Mouse (Mus musculus) cerebellum, adult 9-10 months (tissue): ENCODE measurements at regions not wholly inside any gene's neighbourhood (a gene's known extent, or its start where the extent isn't known, plus 50 kb on each side); places are given as distances from the start of the nearest gene placed in this dataset.

Source experiments
- DNase-seq: peaks from one replicate; pipeline ENCODE4 v3.0.0; 2022

DNA sequence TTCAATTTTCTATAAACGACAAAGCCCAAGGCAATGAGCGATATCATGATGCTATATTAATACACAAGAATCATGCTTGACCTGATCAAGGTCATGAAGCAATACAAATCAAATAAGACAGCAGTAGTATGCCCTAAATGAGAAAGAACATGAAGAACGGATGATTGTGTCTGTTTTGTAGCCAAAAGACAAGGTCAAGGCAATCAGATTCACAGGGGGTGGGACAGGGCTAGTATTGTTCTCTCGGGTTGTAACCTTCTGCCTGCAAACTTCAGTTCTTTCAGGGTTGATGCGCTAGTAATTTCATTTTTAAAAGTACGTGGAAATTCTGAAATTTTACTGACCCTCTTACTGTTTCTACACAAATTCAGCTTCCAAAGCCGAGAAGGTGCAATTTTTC is 206.7 kb downstream of the Arl4a start:
- no peak for DNase-seq

DNA sequence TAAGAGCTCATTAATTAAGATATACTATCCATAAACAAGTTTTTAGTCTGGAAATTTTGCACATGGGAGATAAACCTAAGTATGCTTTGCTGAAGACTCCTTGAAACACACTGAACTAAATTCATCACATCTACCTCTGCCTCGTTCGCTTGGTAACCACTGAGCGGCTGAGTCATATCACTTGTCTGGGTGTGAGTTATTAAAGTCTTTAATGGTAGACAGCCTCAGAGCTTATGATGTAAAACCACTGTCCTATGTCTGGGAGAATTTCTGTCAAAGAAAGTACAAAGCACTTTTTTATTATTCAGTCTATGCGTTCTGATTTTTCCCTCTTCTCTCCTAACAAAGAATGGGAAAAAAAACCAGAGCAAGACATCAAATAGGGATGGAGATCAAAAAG is 207.3 kb downstream of the Arl4a start:
- no peak for DNase-seq

DNA sequence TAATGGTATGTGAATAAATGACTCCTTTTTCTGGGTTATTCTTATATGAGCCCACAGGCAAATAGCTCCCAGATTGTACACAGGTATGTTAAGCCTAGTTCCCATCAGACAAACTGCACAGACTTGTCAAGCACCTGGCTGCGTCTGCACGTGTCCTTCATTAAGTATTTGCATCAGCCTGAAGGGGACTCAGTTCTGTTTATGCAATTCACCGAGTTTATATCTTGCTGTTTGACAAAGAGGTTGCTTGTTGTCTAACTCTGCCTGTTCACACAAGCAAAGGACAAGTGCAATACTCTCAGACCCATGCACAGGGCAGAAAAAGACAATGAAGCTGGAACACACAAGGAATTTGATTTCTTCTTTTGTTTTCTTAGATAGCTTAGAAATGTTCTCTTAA is 215.2 kb downstream of the Arl4a start:
- DNase-seq: no peak

DNA sequence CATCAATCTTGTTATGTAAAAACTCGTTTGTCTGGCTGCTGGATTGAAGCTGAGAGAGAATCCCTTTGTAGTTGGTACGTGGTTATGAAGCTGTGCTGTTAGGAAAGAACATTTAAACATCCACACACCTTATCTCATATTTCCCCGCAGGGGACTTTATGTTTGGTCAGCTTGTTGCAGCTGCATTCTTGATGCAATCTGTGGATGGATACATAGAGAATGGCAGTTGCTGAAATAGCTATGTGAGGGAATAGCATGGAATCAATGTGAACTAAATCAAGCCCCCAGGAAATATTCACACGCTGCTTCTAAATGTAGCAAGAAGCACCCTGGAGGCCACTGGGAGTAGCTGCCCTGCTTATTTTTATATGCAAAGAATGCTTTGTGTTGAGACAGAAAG is 236.3 kb downstream of the Arl4a start:
- no peak for DNase-seq

GRCm38 (mm10) chr12:39797843-39798242 is 240.0 kb downstream of the Arl4a start:
- no peak for DNase-seq

DNA sequence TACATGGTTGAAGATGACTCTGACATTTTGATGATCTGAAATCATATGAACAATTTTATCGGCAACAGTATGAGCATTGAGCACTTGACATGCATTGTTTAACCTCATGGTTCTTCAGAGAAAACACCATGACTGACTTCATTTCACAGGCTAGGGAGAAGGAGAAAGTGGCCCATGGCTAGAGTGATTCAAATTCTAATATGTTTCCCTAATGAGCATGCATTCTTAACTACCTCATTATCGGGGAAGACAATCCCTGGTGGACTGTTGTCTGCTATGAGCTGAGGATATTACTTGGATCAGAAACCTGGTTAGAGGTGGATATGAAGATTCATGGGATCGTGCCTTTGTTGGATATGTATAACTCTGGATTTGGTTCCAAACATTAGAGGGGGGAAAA is 240.9 kb downstream of the Arl4a start:
- no peak for DNase-seq

DNA sequence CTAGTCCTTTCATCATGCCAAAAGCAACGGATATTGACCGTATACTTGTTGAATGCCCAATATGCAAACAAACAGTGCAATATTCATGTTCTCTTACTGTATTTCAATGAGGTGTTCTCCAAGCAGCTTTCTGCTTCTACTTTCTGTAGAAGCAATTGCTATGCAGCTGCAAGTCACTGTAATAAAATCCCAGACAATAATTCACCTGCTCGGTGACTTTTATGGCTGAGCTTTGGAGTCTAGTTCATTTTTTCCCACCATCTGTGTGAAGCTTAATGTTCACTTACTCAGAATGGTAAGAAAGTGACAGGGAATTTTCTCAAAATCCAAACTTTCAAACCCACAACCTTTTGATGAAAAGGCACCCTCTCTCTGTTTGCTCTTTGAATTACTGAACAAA is 252.8 kb downstream of the Arl4a start:
- DNase-seq: no peak

DNA sequence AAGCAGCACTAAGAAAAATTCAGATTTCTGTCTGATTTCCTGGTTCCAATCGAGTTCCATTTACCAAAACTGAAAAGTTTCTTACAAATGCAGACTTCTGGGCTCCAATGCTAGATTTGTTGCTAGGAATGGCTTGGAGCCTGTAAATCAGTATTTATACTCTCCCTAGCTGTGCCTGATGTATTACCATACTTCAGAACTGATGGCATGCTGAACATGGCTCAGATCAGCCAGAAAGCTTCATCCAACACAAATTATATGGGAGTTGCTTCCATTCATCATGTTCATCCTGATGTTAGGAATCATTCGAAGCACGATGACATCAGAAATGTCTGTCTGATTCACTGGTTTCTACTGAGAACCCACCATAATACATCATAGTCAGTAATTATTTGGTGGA is 253.3 kb downstream of the Arl4a start:
- no peak for DNase-seq

- DNase-seq: no peak
Observed at GRCm38 (mm10) chr12:39776173-39776572, 261.7 kb downstream of the Arl4a start.

DNA sequence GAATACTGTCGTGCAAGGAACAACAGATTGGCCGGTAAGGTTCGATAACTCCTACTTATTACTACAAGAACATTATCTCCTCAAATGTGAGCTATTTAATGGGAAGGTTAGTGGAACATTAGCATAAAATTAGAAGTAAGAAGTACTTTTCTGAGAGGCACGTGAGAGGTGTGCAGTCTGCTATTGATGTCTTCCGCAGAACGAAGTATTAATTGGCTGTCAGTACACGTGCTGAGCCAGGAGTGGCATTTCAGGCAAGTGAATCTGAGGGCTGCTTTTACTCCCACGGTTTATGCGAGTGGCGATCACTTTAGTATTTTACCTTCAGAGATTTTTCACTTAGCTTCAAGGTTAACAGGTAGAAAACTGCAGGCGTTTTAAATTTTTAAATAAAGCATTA is 270.8 kb downstream of the Arl4a start:
- DNase-seq: no peak

DNA sequence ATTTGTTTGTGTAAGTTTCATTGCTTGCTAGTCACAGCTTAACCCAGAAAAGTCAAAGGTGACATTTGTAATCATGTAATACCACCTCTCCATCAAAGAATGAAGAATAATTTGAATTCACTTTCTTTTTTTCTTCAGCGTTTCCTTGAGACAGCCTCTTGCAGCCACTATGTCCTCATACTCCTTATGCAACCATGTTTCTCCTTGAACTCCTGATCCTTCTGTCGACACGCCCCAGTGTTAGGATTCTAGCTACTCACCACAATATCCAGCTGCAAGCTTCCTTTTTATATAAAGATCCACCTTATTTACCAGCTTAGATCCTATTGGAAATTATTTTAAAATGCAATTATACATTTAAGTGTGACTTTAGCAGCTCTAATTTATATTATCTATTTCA is 274.3 kb downstream of the Arl4a start:
- DNase-seq: no peak

GRCm38 (mm10) chr12:39761946-39762345 is 275.9 kb downstream of the Arl4a start:
- DNase-seq: no peak

DNA sequence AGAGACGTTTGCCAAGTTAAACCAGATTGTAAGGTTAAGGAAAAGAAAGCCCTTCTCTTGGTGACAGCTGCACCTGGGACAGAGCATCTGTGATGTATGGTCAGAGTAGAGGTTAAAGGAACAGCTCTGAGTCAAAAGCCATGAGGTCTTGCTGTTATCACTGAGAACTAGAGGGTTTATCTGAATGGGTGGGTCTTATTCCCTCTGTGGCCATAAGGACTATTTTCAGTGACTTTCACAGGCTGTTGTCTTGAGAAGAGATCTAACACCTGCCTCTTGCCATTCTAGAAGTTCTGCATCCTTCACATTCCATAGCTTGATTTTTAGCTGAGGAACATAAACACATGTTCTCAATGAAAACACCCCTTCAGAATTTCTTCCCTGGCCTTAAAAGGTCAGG is 276.5 kb downstream of the Arl4a start:
- DNase-seq: no peak

- DNase-seq: no peak
Observed at GRCm38 (mm10) chr12:39757975-39758374, 279.9 kb downstream of the Arl4a start.

GRCm38 (mm10) chr12:39751850-39752249 is 286.0 kb downstream of the Arl4a start:
- DNase-seq: no peak

GRCm38 (mm10) chr12:39742156-39743063 is 295.4 kb downstream of the Arl4a start:
- no peak for DNase-seq

DNA sequence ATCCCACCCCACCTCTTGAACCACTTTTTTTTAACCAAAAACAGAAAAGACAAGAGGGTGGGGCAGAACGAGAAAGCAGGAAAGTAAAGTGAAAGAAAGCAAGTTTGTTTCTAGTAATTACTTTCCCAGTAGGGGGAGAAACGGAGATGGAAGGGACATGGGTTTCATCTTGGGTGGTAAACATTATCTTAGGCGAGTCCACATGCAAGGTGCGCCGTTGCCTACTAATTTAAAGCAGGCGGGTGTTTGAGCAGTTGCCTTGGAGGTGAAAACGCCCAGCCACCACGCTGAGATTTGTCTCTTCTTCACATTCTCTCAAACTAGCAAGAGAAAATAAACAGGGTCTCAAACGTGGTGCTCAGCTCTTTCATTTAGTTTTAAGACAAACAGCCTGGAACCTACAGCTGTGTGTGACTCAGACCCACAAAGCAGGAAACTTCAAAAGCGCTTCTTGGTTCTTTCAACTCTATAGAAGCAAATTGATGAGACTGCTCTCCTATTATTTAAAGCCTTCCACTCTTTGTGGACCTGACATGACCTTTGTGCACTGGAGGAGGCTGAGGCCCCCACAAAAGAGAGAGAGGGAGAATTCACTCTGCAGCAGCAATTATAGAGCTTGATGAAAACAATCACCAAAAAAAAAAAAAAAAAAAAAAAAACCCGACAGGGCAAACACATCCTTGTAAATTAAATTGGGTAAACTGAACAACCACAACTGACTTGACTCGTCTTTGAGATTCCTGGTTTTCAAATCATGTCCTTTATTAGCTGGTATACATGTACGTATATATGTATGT is 296.6 kb downstream of the Arl4a start:
- no peak for DNase-seq

DNA sequence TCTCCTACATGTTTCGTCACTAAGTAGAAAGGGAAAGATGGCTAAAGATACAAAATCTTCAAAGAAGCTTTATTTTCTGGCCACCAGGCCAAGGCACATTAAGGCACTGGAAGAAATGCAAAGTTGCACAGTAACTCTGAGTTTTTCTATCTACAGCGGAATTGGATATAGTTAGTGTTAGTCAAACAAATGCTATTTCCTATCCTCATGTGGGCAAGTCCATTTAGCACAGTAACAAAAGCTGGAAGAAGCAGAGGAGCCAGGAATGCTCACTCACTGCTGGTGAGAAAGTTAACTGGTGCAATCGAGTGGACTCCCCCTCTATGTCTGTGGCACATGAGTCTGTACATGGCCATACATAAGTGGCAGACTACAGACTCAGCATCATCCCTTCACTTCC is 300.9 kb downstream of the Arl4a start:
- DNase-seq: no peak

- no peak for DNase-seq
Observed at GRCm38 (mm10) chr12:39736097-39736920, 301.5 kb downstream of the Arl4a start.

DNA sequence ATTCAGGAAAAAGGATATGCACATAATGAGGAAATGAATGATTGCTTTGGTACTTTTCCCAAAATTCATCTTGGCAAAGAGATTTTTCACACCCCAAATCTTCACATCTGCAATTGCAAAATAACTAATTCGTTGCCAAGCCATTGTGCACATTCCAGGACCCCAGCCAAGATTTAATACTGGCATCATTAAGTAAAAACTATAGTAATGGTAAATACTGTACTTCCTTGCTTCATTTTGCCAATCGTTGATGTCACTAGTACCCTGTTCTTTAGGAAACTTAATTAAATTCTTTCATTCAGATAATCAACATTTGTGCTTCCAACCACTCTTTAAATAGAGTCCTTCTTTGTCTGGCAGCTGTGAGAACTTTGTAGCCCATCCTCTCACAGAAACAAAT is 303.6 kb downstream of the Arl4a start:
- DNase-seq: no peak

DNA sequence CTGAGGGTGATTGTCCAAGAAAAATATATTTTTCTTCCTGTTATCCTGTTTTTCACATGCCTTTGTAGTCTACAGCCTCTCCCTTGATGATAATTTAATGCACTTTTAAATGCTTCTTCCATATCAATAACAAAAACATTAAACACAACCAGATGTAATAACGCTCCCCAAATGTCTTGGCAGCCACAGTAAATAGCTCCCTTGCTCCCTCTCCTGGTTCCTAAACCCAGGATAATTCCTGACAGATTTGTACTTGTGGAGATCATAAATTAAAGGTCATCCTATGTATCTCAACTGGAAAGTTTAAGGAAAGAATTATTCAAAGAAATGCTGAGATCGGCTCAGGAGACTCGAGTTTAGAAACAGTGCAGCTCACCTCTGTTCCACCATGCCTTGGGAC is 306.6 kb downstream of the Arl4a start:
- no peak for DNase-seq

- DNase-seq: no peak
Observed at GRCm38 (mm10) chr12:39729255-39729654, 308.6 kb downstream of the Arl4a start.

DNA sequence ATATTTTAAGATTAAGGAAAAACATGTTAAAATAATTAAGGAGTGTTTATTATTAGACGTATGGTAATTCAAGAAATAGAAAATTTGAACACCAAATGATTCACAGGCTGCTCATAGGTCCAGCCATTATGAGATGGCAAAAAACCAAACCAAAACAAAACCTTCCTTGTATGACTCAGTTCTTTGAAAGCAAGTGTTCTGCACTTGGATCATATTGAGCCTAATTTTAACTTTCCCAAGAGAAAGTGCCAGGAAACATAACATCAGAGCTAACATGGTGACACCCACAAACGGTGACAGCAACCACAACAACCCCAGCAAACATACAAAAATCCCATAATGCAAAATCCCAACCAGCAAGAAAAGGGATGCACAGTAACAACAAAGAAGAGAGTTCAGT is 313.7 kb downstream of the Arl4a start:
- no peak for DNase-seq
